Mouse (Mus musculus): ENCODE measurements around the gene Serpina3n.
"Not testable (repeated sequence)": the region's sequence is repeated elsewhere in the genome, so short reads cannot be mapped to it uniquely, and the experiment has no call there.

DNA sequence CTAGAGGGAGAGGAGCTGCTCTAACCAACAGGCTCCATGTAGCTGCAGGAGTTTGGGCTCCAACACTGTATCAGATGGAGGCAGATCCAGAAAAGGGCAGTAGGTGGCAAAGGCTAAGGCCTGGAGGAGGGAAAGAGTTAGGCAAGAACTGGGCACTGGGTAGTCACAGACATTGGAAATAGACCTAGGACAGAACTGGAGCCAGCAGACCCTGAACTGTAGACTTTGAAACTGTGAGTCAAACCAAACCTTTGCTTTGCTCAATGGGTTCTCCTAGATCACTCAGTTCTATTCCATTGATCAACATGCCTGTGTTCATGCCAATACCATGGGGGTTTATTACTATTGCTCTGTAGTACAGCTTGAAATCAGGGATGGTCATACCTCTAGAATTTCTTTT, 20.5 kb upstream of the Serpina3n start:
- TF ChIP-seq CTCF (conservative IDR thresholded peaks at IDR 0.05 in 1 of 2, IDR thresholded peaks at IDR 0.05 in 1 of 2; ENCODE audit: low read depth in 2 of 2, low read length in 2 of 2); ZMIZ1 (IDR thresholded peaks at IDR 0.05; ENCODE audit: low read depth, low read length); HCFC1 (IDR thresholded peaks at IDR 0.05; ENCODE audit: low read depth, low read length); USF1 (IDR thresholded peaks at IDR 0.05; ENCODE audit: low read depth, low read length); RCOR1 (conservative IDR thresholded peaks at IDR 0.05; ENCODE audit: low read depth, low read length): not testable (repeated sequence)
